Mouse (Mus musculus) olfactory bulb, adult 2 months (tissue): ENCODE measurements around the gene Map3k3.

ENCODE experiments used
- CTCF ChIP-seq: fragments of 200-500 bp; IDR thresholded peaks from 2 replicates; pipeline ENCODE4 v1.5.1; 2012; ENCODE audit warnings: low read depth, mild to moderate bottlenecking, low read length, moderate library complexity; ENCODE audit not compliant: insufficient read depth
- POLR2A ChIP-seq: fragments of 200-500 bp; IDR thresholded peaks from 2 replicates; pipeline ENCODE4 v1.6.1; 2012; ENCODE audit warnings: mild to moderate bottlenecking, low read depth, low read length, moderate library complexity; ENCODE audit not compliant: insufficient read depth

DNA sequence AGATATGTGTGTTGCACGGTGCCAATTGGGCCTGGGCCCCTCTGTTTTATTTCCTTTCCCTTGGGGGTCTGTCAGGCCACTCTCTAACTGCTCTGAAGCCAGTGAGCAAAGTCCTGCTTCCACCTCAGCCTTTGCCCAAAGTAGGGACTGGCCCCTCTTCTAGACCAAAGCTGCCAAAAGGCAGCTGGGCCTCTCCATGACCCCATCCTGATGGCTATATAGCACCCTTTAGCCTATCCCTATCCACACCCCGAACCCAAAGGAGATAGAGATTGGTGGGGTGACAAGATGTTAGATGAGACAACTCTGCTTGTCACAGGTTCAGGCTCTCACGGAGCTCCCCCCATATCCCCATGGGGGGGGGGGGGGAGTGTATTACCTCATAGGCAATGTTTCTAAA lies 71.3 kb downstream of the Map3k3 start:
- TF ChIP-seq CTCF (no peak), POLR2A (no peak)
